Mouse (Mus musculus) heart, adult 2 months (tissue): Measurements from ENCODE around the gene C530008M17Rik.

ENCODE experiments used
- CTCF ChIP-seq: fragments of 200-600 bp; IDR thresholded peaks from 2 replicates; pipeline ENCODE4 v1.8.1; 2022; ENCODE audit warnings: antibody characterized with exemption, mild to moderate bottlenecking, moderate library complexity
- EP300 ChIP-seq: fragments of 200-500 bp; IDR thresholded peaks from 2 replicates; pipeline ENCODE4 v1.6.1; 2011; ENCODE audit warnings: low read depth, low read length, control low read depth; ENCODE audit not compliant: insufficient read depth
- POLR2A ChIP-seq: fragments of 200-500 bp; IDR thresholded peaks from 2 replicates; pipeline ENCODE4 v1.6.1; 2011; ENCODE audit warnings: mild to moderate bottlenecking, low read depth, low read length, control low read depth; ENCODE audit not compliant: insufficient read depth

- TF ChIP-seq POLR2A (no peak), CTCF (no peak), EP300 (no peak)
Measured at GRCm38 (mm10) chr5:76664936-76665335, 8.6 kb downstream of the C530008M17Rik start.
